Mouse (Mus musculus) liver, adult 2 months (tissue): ENCODE data around the gene Ucn2. TPM values are rescaled to one million over a fixed set of nuclear protein-coding genes. Genes with fewer than 3 reads are reported as not detected.

Source experiments
- DNase-seq: peaks from one replicate; pipeline ENCODE4 v3.0.0-alpha.2; 2011; ENCODE audit warnings: low read depth, low spot score; ENCODE audit errors: extremely low read depth
- H3K27ac ChIP-seq: fragments of 200-500 bp; replicated peaks from 2 replicates; pipeline ENCODE4 v1.5.1; 2012; ENCODE audit warnings: low read depth, mild to moderate bottlenecking, control low read depth, inconsistent platforms, low read length; ENCODE audit not compliant: insufficient read depth
- H3K27me3 ChIP-seq: fragments of 200-500 bp; 2 replicates; pipeline ENCODE4 v1.6.1; 2012; ENCODE audit warnings: mild to moderate bottlenecking, moderate library complexity, low read length, inconsistent platforms; ENCODE audit not compliant: control insufficient read depth, insufficient read depth
- H3K36me3 ChIP-seq: fragments of 200-500 bp; 2 replicates; pipeline ENCODE4 v1.6.1; 2012; ENCODE audit warnings: low read length, inconsistent platforms; ENCODE audit not compliant: control insufficient read depth, insufficient read depth
- H3K4me1 ChIP-seq: fragments of 200-500 bp; 2 replicates; pipeline ENCODE4 v1.6.1; 2011; ENCODE audit warnings: low read length; ENCODE audit not compliant: control insufficient read depth, insufficient read depth
- H3K4me3 ChIP-seq: fragments of 200-500 bp; 2 replicates; pipeline ENCODE4 v1.5.1; 2011; ENCODE audit warnings: low read depth, mild to moderate bottlenecking, control low read depth, low read length, moderate library complexity; ENCODE audit not compliant: insufficient read depth
- H3K79me2 ChIP-seq: fragments of 200-500 bp; 2 replicates; pipeline ENCODE4 v1.6.1; 2012; ENCODE audit warnings: inconsistent platforms, mild to moderate bottlenecking, low read length, moderate library complexity; ENCODE audit not compliant: control insufficient read depth, insufficient read depth
- H3K9ac ChIP-seq: fragments of 200-500 bp; 2 replicates; pipeline ENCODE4 v1.6.1; 2012; ENCODE audit warnings: low read depth, mild to moderate bottlenecking, control low read depth, inconsistent platforms, low read length
- CTCF ChIP-seq: fragments of 200-500 bp; IDR thresholded peaks from 2 replicates; pipeline ENCODE4 v1.5.1; 2011; ENCODE audit warnings: low read depth, low read length, control low read depth
- POLR2A ChIP-seq: fragments of 200-500 bp; IDR thresholded peaks from 2 replicates; pipeline ENCODE4 v1.6.1; 2011; ENCODE audit warnings: low read length, control low read depth; ENCODE audit not compliant: insufficient read depth; ENCODE audit errors: extremely low read depth
- WGBS: fragments of 180-500 bp; shearing (Covaris S2); methylation state at CpG from one replicate; pipeline ENCODE4 v1.1.7; 2018; 5-methylcytosine and 5-hydroxymethylcytosine counted together
- polyA plus RNA-seq: library from polyadenylated mRNA; depleted of rRNA; stranded (reverse); fragments of >200 nt; gene quantifications from 2 replicates; pipeline ENCODE4 v1.2.3, GENCODE M21; 2012
- total RNA-seq: library from RNA; depleted of rRNA; stranded (reverse); fragments of >200 nt; gene quantifications from 2 replicates; pipeline ENCODE4 v1.2.3, GENCODE M21; 2014

Gene Ucn2
- total and polyA plus RNA-seq, 2 experiments, result not detected

- Histone ChIP-seq H3K79me2 (no peaks in the 10 kb centered on the region), H3K4me1 (no peaks in the 10 kb centered on the region), H3K9ac (no peak overlapping the region), H3K36me3 (peaks cover 37% of the 10 kb centered on the region), H3K4me3 (no peak overlapping the region), H3K27me3 (no peaks in the 10 kb centered on the region), H3K27ac (no peak overlapping the region)
- 94% methylated on average over 9 of the region's 9 CpGs for WGBS
- no peak for TF ChIP-seq CTCF
- no peak for TF ChIP-seq POLR2A
- DNase-seq, result no peak
These were observed 35.7 kb upstream of the Ucn2 start for GRCm38 (mm10) chr9:108949967-108950728.

GRCm38 (mm10) chr9:108953081-108953636, 32.7 kb upstream of the Ucn2 start, which contains the start of gene Col7a1:
Gene Col7a1 (plus strand): TSS chr9:108953586.
- DNase-seq, result no peak
- Histone ChIP-seq H3K27ac (no peak within 1 kb of the TSS), H3K4me3 (no peak within 1 kb of the TSS), H3K9ac (no peak within 1 kb of the TSS), H3K36me3 (peaks cover 12% of the 10 kb centered on the region; the same call in 1 of the 2 replicates), H3K27me3 (no peaks in the 10 kb centered on the region), H3K4me1 (no peaks in the 10 kb centered on the region), H3K79me2 (no peaks in the 10 kb centered on the region)
- 16% methylated on average over 15 of the region's 15 CpGs for WGBS
- TF ChIP-seq POLR2A (no peak), CTCF (no peak)

GRCm38 (mm10) chr9:108955241-108955640, 30.6 kb upstream of the Ucn2 start:
- H3K4me1 ChIP-seq, result no peaks in the 10 kb centered on the region
- H3K27ac ChIP-seq, result no peak overlapping the region
- no peaks in the 10 kb centered on the region for H3K27me3 ChIP-seq
- TF ChIP-seq POLR2A, result no peak
- TF ChIP-seq CTCF, result no peak
- H3K4me3 ChIP-seq, result no peak overlapping the region
- WGBS, result 90% methylated on average over 11 of the region's 11 CpGs
- H3K9ac ChIP-seq, result no peak overlapping the region
- no peaks in the 10 kb centered on the region for H3K79me2 ChIP-seq
- DNase-seq, result no peak
- no peaks in the 10 kb centered on the region for H3K36me3 ChIP-seq

- Histone ChIP-seq H3K4me3 (no peak overlapping the region), H3K27ac (no peak overlapping the region), H3K27me3 (no peaks in the 10 kb centered on the region), H3K4me1 (no peaks in the 10 kb centered on the region), H3K79me2 (no peaks in the 10 kb centered on the region), H3K9ac (no peak overlapping the region), H3K36me3 (no peaks in the 10 kb centered on the region)
- DNase-seq, result peak; percentile 49
- no peak for TF ChIP-seq CTCF
- no peak for TF ChIP-seq POLR2A
- WGBS, result 69% methylated on average over 11 of the region's 11 CpGs
These were observed 30.0 kb upstream of the Ucn2 start for GRCm38 (mm10) chr9:108955846-108956245.

- no peak overlapping the region for H3K27ac ChIP-seq
- H3K79me2 ChIP-seq, result no peaks in the 10 kb centered on the region
- no peak overlapping the region for H3K9ac ChIP-seq
- no peak overlapping the region for H3K4me3 ChIP-seq
- no peaks in the 10 kb centered on the region for H3K36me3 ChIP-seq
- DNase-seq, result no peak
- no peak for TF ChIP-seq POLR2A
- no peak for TF ChIP-seq CTCF
- 88% methylated on average over 3 of the region's 3 CpGs for WGBS
- no peaks in the 10 kb centered on the region for H3K27me3 ChIP-seq
- H3K4me1 ChIP-seq, result no peaks in the 10 kb centered on the region
These were observed 22.2 kb upstream of the Ucn2 start for GRCm38 (mm10) chr9:108963577-108963976.

- Histone ChIP-seq H3K36me3 (no peaks in the 10 kb centered on the region), H3K79me2 (no peaks in the 10 kb centered on the region), H3K27ac (no peak overlapping the region), H3K27me3 (no peaks in the 10 kb centered on the region), H3K9ac (no peak overlapping the region), H3K4me1 (no peaks in the 10 kb centered on the region), H3K4me3 (no peak overlapping the region)
- 84% methylated on average over 6 of the region's 6 CpGs for WGBS
- no peak for TF ChIP-seq CTCF
- TF ChIP-seq POLR2A, result no peak
- DNase-seq, result no peak
These were observed 21.5 kb upstream of the Ucn2 start for GRCm38 (mm10) chr9:108964338-108964737.
